Mouse (Mus musculus) small intestine, adult 2 months (tissue): ENCODE measurements around the gene Zic5. TPM values are rescaled to one million over a fixed set of nuclear protein-coding genes. Genes with fewer than 3 reads are reported as not detected.

Source experiments
- H3K27ac ChIP-seq: fragments of 200-500 bp; 2 replicates; pipeline ENCODE4 v1.5.1; 2012; ENCODE audit warnings: low read depth, low read length, control low read depth, inconsistent platforms; ENCODE audit not compliant: insufficient read depth
- H3K27me3 ChIP-seq: fragments of 200-500 bp; 2 replicates; pipeline ENCODE4 v1.6.1; 2012; ENCODE audit warnings: mild to moderate bottlenecking, moderate library complexity, low read length, inconsistent platforms; ENCODE audit not compliant: control insufficient read depth, insufficient read depth
- H3K36me3 ChIP-seq: fragments of 200-500 bp; 2 replicates; pipeline ENCODE4 v1.6.1; 2012; ENCODE audit warnings: mild to moderate bottlenecking, low read length, control low read depth, inconsistent platforms; ENCODE audit not compliant: control insufficient read depth, insufficient read depth
- H3K4me1 ChIP-seq: fragments of 200-500 bp; 2 replicates; pipeline ENCODE4 v1.6.1; 2012; ENCODE audit warnings: low read length, inconsistent platforms, mixed read lengths; ENCODE audit not compliant: control insufficient read depth, insufficient read depth, insufficient read length
- H3K4me3 ChIP-seq: fragments of 200-500 bp; 2 replicates; pipeline ENCODE4 v1.5.1; 2012; ENCODE audit warnings: low read depth, mild to moderate bottlenecking, control low read depth, inconsistent platforms, low read length, moderate library complexity
- CTCF ChIP-seq: fragments of 200-500 bp; IDR thresholded peaks from 2 replicates; pipeline ENCODE4 v1.5.1; 2012; ENCODE audit warnings: low read depth, mild to moderate bottlenecking, control low read depth, inconsistent platforms, low read length, moderate library complexity, mixed read lengths; ENCODE audit not compliant: insufficient replicate concordance, insufficient read length; ENCODE audit errors: extremely low read depth
- POLR2A ChIP-seq: fragments of 200-500 bp; IDR thresholded peaks from 2 replicates; pipeline ENCODE4 v1.6.1; 2012; ENCODE audit warnings: low read depth, mild to moderate bottlenecking, control low read depth, inconsistent platforms, low read length, moderate library complexity
- WGBS: fragments of 180-500 bp; shearing (Covaris S2); methylation state at CpG from one replicate; pipeline ENCODE4 v1.1.7; 2018; 5-methylcytosine and 5-hydroxymethylcytosine counted together
- polyA plus RNA-seq: library from polyadenylated mRNA; depleted of rRNA; stranded (reverse); fragments of >200 nt; gene quantifications from 2 replicates; pipeline ENCODE4 v1.2.3, GENCODE M21; 2012

The Zic5 gene
- polyA plus RNA-seq, 1 experiment, result not detected

GRCm38 (mm10) chr14:122449601-122450495 lies 15.6 kb downstream of the Zic5 start:
- Histone ChIP-seq H3K4me1 (peaks cover 8% of the 10 kb centered on the region), H3K36me3 (no peaks in the 10 kb centered on the region), H3K4me3 (no peak overlapping the region), H3K27ac (no peak overlapping the region), H3K27me3 (peaks cover 55% of the 10 kb centered on the region)
- no peak for TF ChIP-seq CTCF
- TF ChIP-seq POLR2A, result no peak
- WGBS, result 7% methylated on average over 29 of the region's 29 CpGs

GRCm38 (mm10) chr14:122436850-122437249 lies 28.6 kb downstream of the Zic5 start:
- H3K27me3 ChIP-seq, result no peaks in the 10 kb centered on the region; the same call in 1 of the 2 replicates
- H3K36me3 ChIP-seq, result no peaks in the 10 kb centered on the region
- H3K4me1 ChIP-seq, result no peaks in the 10 kb centered on the region
- no peak overlapping the region for H3K4me3 ChIP-seq
- no peak overlapping the region for H3K27ac ChIP-seq
- TF ChIP-seq CTCF (no peak), POLR2A (no peak)
- WGBS, result 82% methylated on average over 10 of the region's 10 CpGs

- TF ChIP-seq POLR2A, result no peak
- no peak for TF ChIP-seq CTCF
- no peaks in the 10 kb centered on the region for H3K4me1 ChIP-seq
- H3K27me3 ChIP-seq, result no peaks in the 10 kb centered on the region
- no peaks in the 10 kb centered on the region for H3K36me3 ChIP-seq
- WGBS, result 85% methylated on average over 10 of the region's 10 CpGs
- H3K27ac ChIP-seq, result no peak overlapping the region
- H3K4me3 ChIP-seq, result no peak overlapping the region
Observed at GRCm38 (mm10) chr14:122434039-122434438, 31.4 kb downstream of the Zic5 start.

- WGBS, result 32% methylated on average over 3 of the region's 3 CpGs
- no peak overlapping the region for H3K27ac ChIP-seq
- H3K36me3 ChIP-seq, result no peaks in the 10 kb centered on the region
- TF ChIP-seq POLR2A (no peak), CTCF (no peak)
- H3K27me3 ChIP-seq, result no peaks in the 10 kb centered on the region
- H3K4me3 ChIP-seq, result no peak overlapping the region
- no peaks in the 10 kb centered on the region for H3K4me1 ChIP-seq
Observed at GRCm38 (mm10) chr14:122432558-122432957, 32.9 kb downstream of the Zic5 start.

GRCm38 (mm10) chr14:122427654-122428053 lies 37.8 kb downstream of the Zic5 start:
- Histone ChIP-seq H3K27ac (no peak overlapping the region), H3K4me3 (no peak overlapping the region), H3K4me1 (no peaks in the 10 kb centered on the region), H3K27me3 (no peaks in the 10 kb centered on the region), H3K36me3 (no peaks in the 10 kb centered on the region)
- TF ChIP-seq POLR2A, result no peak
- no peak for TF ChIP-seq CTCF
- WGBS, result 70% methylated on average over 3 of the region's 3 CpGs

GRCm38 (mm10) chr14:122427204-122427560 lies 38.3 kb downstream of the Zic5 start:
- no peak for TF ChIP-seq CTCF
- no peak for TF ChIP-seq POLR2A
- no peaks in the 10 kb centered on the region for H3K36me3 ChIP-seq
- WGBS, result 50% methylated on average over 8 of the region's 8 CpGs
- no peak overlapping the region for H3K4me3 ChIP-seq
- no peaks in the 10 kb centered on the region for H3K4me1 ChIP-seq
- H3K27ac ChIP-seq, result no peak overlapping the region
- no peaks in the 10 kb centered on the region for H3K27me3 ChIP-seq

GRCm38 (mm10) chr14:122426529-122427203 lies 38.8 kb downstream of the Zic5 start:
- Histone ChIP-seq H3K4me1 (no peaks in the 10 kb centered on the region), H3K27ac (no peak overlapping the region), H3K4me3 (no peak overlapping the region), H3K36me3 (no peaks in the 10 kb centered on the region), H3K27me3 (no peaks in the 10 kb centered on the region)
- WGBS, result 41% methylated on average over 10 of the region's 10 CpGs
- no peak for TF ChIP-seq POLR2A
- TF ChIP-seq CTCF, result no peak
